Mouse (Mus musculus): Measurements from ENCODE around the gene Khdc4. TPM values are rescaled to one million over a fixed set of nuclear protein-coding genes. Genes with fewer than 3 reads are reported as not detected.

Gene Khdc4
- polyA plus RNA-seq, 1 experiment from 2014 or later, result 46.4 TPM

GRCm38 (mm10) chr3:88649186-88649585, 36.4 kb upstream of the Khdc4 start:
- peaks cover 12% of the 10 kb centered on the region; the same call in 1 of the 2 replicates for H3K27me3 ChIP-seq (replicated peaks)
- no peak overlapping the region for H3K4me3 ChIP-seq
- no peak for ATAC-seq
- no peak overlapping the region for H3K27ac ChIP-seq
- H3K4me2 ChIP-seq, result no peak overlapping the region
- H3K9me3 ChIP-seq (replicated peaks), result no peaks in the 10 kb centered on the region
- WGBS (ENCODE audit: insufficient replicate concordance), result 66% methylated on average over 10 of the region's 10 CpGs
- peaks cover 7% of the 10 kb centered on the region for H3K4me1 ChIP-seq
- no peak overlapping the region for H3K9ac ChIP-seq
- peaks cover 45% of the 10 kb centered on the region for H3K36me3 ChIP-seq

GRCm38 (mm10) chr3:88649967-88650366, 35.6 kb upstream of the Khdc4 start:
- Histone ChIP-seq H3K9ac (no peak overlapping the region), H3K9me3 (replicated peaks) (no peaks in the 10 kb centered on the region), H3K4me1 (peaks cover 7% of the 10 kb centered on the region), H3K4me2 (no peak overlapping the region), H3K4me3 (no peak overlapping the region), H3K27me3 (replicated peaks) (peaks cover 12% of the 10 kb centered on the region; the same call in 1 of the 2 replicates), H3K27ac (no peak overlapping the region), H3K36me3 (peaks cover 37% of the 10 kb centered on the region)
- ATAC-seq, result no peak
- WGBS (ENCODE audit: insufficient replicate concordance), result 84% methylated on average over 13 of the region's 13 CpGs

- Histone ChIP-seq H3K36me3 (peaks cover 28% of the 10 kb centered on the region), H3K4me2 (no peak overlapping the region), H3K4me1 (peaks cover 7% of the 10 kb centered on the region), H3K4me3 (no peak overlapping the region), H3K9me3 (replicated peaks) (no peaks in the 10 kb centered on the region), H3K27me3 (replicated peaks) (peaks cover 12% of the 10 kb centered on the region; the same call in 1 of the 2 replicates), H3K27ac (no peak overlapping the region), H3K9ac (no peak overlapping the region)
- ATAC-seq, result no peak
- 51% methylated on average over 13 of the region's 13 CpGs for WGBS (ENCODE audit: insufficient replicate concordance)
Observed at GRCm38 (mm10) chr3:88650713-88651504, 34.7 kb upstream of the Khdc4 start.

- Histone ChIP-seq H3K4me1 (peaks cover 7% of the 10 kb centered on the region; the same call in 1 of the 2 replicates), H3K9ac (no peak overlapping the region), H3K36me3 (peaks cover 18% of the 10 kb centered on the region), H3K27me3 (replicated peaks) (peaks cover 12% of the 10 kb centered on the region; the same call in 1 of the 2 replicates), H3K9me3 (replicated peaks) (no peaks in the 10 kb centered on the region), H3K27ac (no peak overlapping the region), H3K4me2 (no peak overlapping the region), H3K4me3 (no peak overlapping the region)
- no peak for ATAC-seq
- 52% methylated on average over 18 of the region's 18 CpGs for WGBS (ENCODE audit: insufficient replicate concordance)
Observed at GRCm38 (mm10) chr3:88651669-88652618, 33.7 kb upstream of the Khdc4 start.

GRCm38 (mm10) chr3:88652846-88653515, 32.6 kb upstream of the Khdc4 start, which contains the start of gene Rxfp4:
Rxfp4 (minus strand) TSS chr3:88653142.
- H3K4me2 ChIP-seq, result no peak within 1 kb of the TSS
- H3K27me3 ChIP-seq (replicated peaks), result peaks cover 12% of the 10 kb centered on the region; the same call in 1 of the 2 replicates
- peaks cover 7% of the 10 kb centered on the region; the same call in 1 of the 2 replicates for H3K4me1 ChIP-seq
- no peaks in the 10 kb centered on the region for H3K9me3 ChIP-seq (replicated peaks)
- 68% methylated on average over 17 of the region's 17 CpGs for WGBS (ENCODE audit: insufficient replicate concordance)
- H3K9ac ChIP-seq, result no peak within 1 kb of the TSS
- H3K36me3 ChIP-seq, result peaks cover 8% of the 10 kb centered on the region
- no peak within 1 kb of the TSS for H3K4me3 ChIP-seq
- ATAC-seq, result no peak
- no peak within 1 kb of the TSS for H3K27ac ChIP-seq

GRCm38 (mm10) chr3:88653516-88654370, 31.9 kb upstream of the Khdc4 start:
- Histone ChIP-seq H3K4me2 (no peak overlapping the region), H3K27ac (no peak overlapping the region), H3K4me1 (peaks cover 7% of the 10 kb centered on the region; the same call in 1 of the 2 replicates), H3K9me3 (replicated peaks) (no peaks in the 10 kb centered on the region), H3K36me3 (peaks cover under 1% of the 10 kb centered on the region; the same call in 1 of the 2 replicates), H3K27me3 (replicated peaks) (peaks cover 12% of the 10 kb centered on the region; the same call in 1 of the 2 replicates), H3K4me3 (no peak overlapping the region), H3K9ac (no peak overlapping the region)
- ATAC-seq, result no peak
- WGBS (ENCODE audit: insufficient replicate concordance), result 71% methylated on average over 6 of the region's 6 CpGs

- WGBS (ENCODE audit: insufficient replicate concordance), result 69% methylated on average over 4 of the region's 4 CpGs
- H3K4me2 ChIP-seq, result no peak overlapping the region
- H3K4me1 ChIP-seq, result peaks cover 7% of the 10 kb centered on the region
- no peak overlapping the region for H3K4me3 ChIP-seq
- peaks cover 12% of the 10 kb centered on the region; the same call in 1 of the 2 replicates for H3K27me3 ChIP-seq (replicated peaks)
- H3K9ac ChIP-seq, result no peak overlapping the region
- no peak overlapping the region for H3K27ac ChIP-seq
- H3K36me3 ChIP-seq, result no peaks in the 10 kb centered on the region
- no peak for ATAC-seq
- no peaks in the 10 kb centered on the region for H3K9me3 ChIP-seq (replicated peaks)
Observed at GRCm38 (mm10) chr3:88654621-88655020, 31.0 kb upstream of the Khdc4 start.

GRCm38 (mm10) chr3:88655619-88656018, 30.0 kb upstream of the Khdc4 start:
- Histone ChIP-seq H3K27ac (no peak overlapping the region), H3K9ac (no peak overlapping the region)
- no peak for ATAC-seq

GRCm38 (mm10) chr3:88658441-88659127, 27.0 kb upstream of the Khdc4 start:
- no peaks in the 10 kb centered on the region; the same call in 1 of the 2 replicates for H3K4me1 ChIP-seq
- no peak overlapping the region for H3K4me2 ChIP-seq
- no peak overlapping the region for H3K27ac ChIP-seq
- ATAC-seq, result no peak
- no peaks in the 10 kb centered on the region for H3K27me3 ChIP-seq (replicated peaks)
- no peak overlapping the region for H3K9ac ChIP-seq
- no peaks in the 10 kb centered on the region; the same call in 1 of the 2 replicates for H3K9me3 ChIP-seq (replicated peaks)
- no peaks in the 10 kb centered on the region for H3K36me3 ChIP-seq
- WGBS (ENCODE audit: insufficient replicate concordance), result 56% methylated on average over 5 of the region's 5 CpGs
- no peak overlapping the region for H3K4me3 ChIP-seq

More at GRCm38 (mm10) chr3:88655619-88656018, 30.0 kb upstream of the Khdc4 start:
- Histone ChIP-seq H3K4me2 (no peak overlapping the region), H3K27me3 (replicated peaks) (peaks cover 12% of the 10 kb centered on the region; the same call in 1 of the 2 replicates), H3K4me1 (peaks cover 7% of the 10 kb centered on the region), H3K36me3 (no peaks in the 10 kb centered on the region), H3K9me3 (replicated peaks) (no peaks in the 10 kb centered on the region), H3K4me3 (no peak overlapping the region)
- WGBS (ENCODE audit: insufficient replicate concordance), result 73% methylated on average over 8 of the region's 8 CpGs

GRCm38 (mm10) chr3:88659798-88660197, 25.8 kb upstream of the Khdc4 start:
- no peak overlapping the region for H3K9ac ChIP-seq
- H3K27me3 ChIP-seq (replicated peaks), result no peaks in the 10 kb centered on the region
- peaks cover 5% of the 10 kb centered on the region; the same call in 1 of the 2 replicates for H3K4me1 ChIP-seq
- no peak for ATAC-seq
- no peak overlapping the region for H3K27ac ChIP-seq
- H3K9me3 ChIP-seq (replicated peaks), result no peaks in the 10 kb centered on the region; the same call in 1 of the 2 replicates
- no peaks in the 10 kb centered on the region for H3K36me3 ChIP-seq
- WGBS (ENCODE audit: insufficient replicate concordance), result 20% methylated on average over 6 of the region's 6 CpGs
- no peak overlapping the region for H3K4me3 ChIP-seq
- H3K4me2 ChIP-seq, result no peak overlapping the region
